Mouse (Mus musculus) C2C12 (cell line): ENCODE measurements around the gene Dtx3.

ENCODE experiments used
- CTCF ChIP-seq: IDR thresholded peaks from one replicate; pipeline ENCODE4 v1.5.1; 2011; ENCODE audit not compliant: control insufficient read depth, insufficient read depth, insufficient read length
- MAX ChIP-seq: IDR thresholded peaks from one replicate; pipeline ENCODE4 v1.6.1; 2011; ENCODE audit warnings: mild to moderate bottlenecking, control low read depth
- MYOD1 ChIP-seq: IDR thresholded peaks from one replicate; pipeline ENCODE4 v1.6.1; 2011; ENCODE audit warnings: low read depth; ENCODE audit not compliant: control insufficient read depth, insufficient read length
- USF1 ChIP-seq: IDR thresholded peaks from one replicate; pipeline ENCODE4 v1.6.1; 2011; ENCODE audit warnings: low read depth, mild to moderate bottlenecking, control low read depth, moderate library complexity

DNA sequence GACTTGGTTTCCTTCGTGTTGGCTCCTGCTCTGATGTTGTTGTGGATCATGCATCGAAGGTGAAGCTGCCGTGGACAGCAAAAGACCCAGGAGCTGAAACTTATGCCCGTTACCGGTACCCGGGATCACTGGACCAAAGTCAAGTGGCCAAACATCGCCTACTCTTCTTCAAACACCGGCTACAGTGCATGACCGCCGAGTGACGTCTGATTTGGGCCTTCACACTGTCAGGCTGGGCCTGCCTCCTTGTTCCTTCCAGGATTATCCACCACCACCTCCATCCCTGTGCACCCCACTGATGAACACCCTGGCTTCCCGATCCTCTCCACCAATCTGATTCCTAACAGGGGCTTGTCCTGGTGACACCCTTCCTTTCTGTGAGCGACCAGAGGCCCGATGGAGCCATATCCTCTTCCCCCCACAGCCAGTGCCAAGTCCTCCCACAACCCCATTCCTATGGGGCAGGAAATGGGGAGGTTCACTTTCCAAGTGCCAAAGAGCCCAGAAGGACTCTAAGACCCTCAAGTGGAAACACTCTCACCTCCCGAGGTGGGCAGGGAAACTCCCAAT lies 23.8 kb downstream of the Dtx3 start:
- TF ChIP-seq CTCF, result no peak
- TF ChIP-seq USF1, result no peak
- TF ChIP-seq MYOD1, result no peak
- no peak for TF ChIP-seq MAX
